Mouse (Mus musculus) midbrain, embryonic 11.5 days (tissue): ENCODE measurements at regions not wholly inside any gene's neighbourhood (a gene's known extent, or its start where the extent isn't known, plus 50 kb on each side); places are given as distances from the start of the nearest gene placed in this dataset.

ENCODE experiments used
- ATAC-seq: fragments of 200-750 bp; cut with Nextera tagmentation; 2 replicates; pipeline ENCODE4 v1.8.0; 2017; ENCODE audit warnings: moderate TSS enrichment, moderate library complexity; ENCODE audit not compliant: low FRiP score
- DNase-seq: peaks from one replicate; pipeline ENCODE4 v3.0.0; 2015; ENCODE audit warnings: low spot score; ENCODE audit errors: missing footprints
- H3K27ac ChIP-seq: fragments of 300-500 bp; sonication (generic); 2 replicates; pipeline ENCODE4 v1.5.1; 2014; ENCODE audit warnings: low read depth, low read length
- H3K27me3 ChIP-seq: fragments of 300-500 bp; sonication (generic); 2 replicates; pipeline ENCODE4 v1.6.1; 2014; ENCODE audit warnings: mild to moderate bottlenecking, low read length, moderate library complexity, mixed read lengths; ENCODE audit not compliant: control insufficient read depth, insufficient read depth
- H3K36me3 ChIP-seq: fragments of 300-500 bp; sonication (generic); 2 replicates; pipeline ENCODE4 v1.6.1; 2014; ENCODE audit warnings: mild to moderate bottlenecking, low read length, moderate library complexity, mixed read lengths; ENCODE audit not compliant: control insufficient read depth, insufficient read depth
- H3K4me1 ChIP-seq: fragments of 300-500 bp; sonication (generic); 2 replicates; pipeline ENCODE4 v1.6.1; 2014; ENCODE audit warnings: low read length; ENCODE audit not compliant: control insufficient read depth, insufficient read depth
- H3K4me2 ChIP-seq: fragments of 300-500 bp; sonication (generic); 2 replicates; pipeline ENCODE4 v1.6.1; 2014; ENCODE audit warnings: mild to moderate bottlenecking, moderate library complexity
- H3K4me3 ChIP-seq: fragments of 300-500 bp; sonication (generic); 2 replicates; pipeline ENCODE4 v1.5.1; 2014; ENCODE audit warnings: low read depth, low read length
- H3K9ac ChIP-seq: fragments of 300-500 bp; sonication (generic); 2 replicates; pipeline ENCODE4 v1.6.1; 2014; ENCODE audit warnings: low read length
- H3K9me3 ChIP-seq: fragments of 300-500 bp; sonication (generic); 2 replicates; pipeline ENCODE4 v1.6.1; 2016; ENCODE audit warnings: low read length; ENCODE audit not compliant: control insufficient read depth
- WGBS: fragments of 180-500 bp; shearing (Covaris S2); extraction: QIAGEN DNeasy Blood & Tissue Kit; methylation state at CpG from one replicate; pipeline ENCODE4 v1.1.7; 2014; 5-methylcytosine and 5-hydroxymethylcytosine counted together

GRCm38 (mm10) chr1:167163486-167163885 is 121.6 kb downstream of the Uck2 start:
- H3K4me3 ChIP-seq: no peak overlapping the region
- ATAC-seq (0 out of 2 replicates have a peak, but pooled peaks have one; percentile 16), DNase-seq (no peak)
- H3K9me3 ChIP-seq: no peaks in the 10 kb centered on the region
- no peaks in the 10 kb centered on the region for H3K4me1 ChIP-seq
- no peak overlapping the region for H3K27ac ChIP-seq
- WGBS: 39% methylated on average over 3 of the region's 3 CpGs
- no peak overlapping the region for H3K9ac ChIP-seq
- no peaks in the 10 kb centered on the region for H3K36me3 ChIP-seq
- no peak overlapping the region for H3K4me2 ChIP-seq
- H3K27me3 ChIP-seq: no peaks in the 10 kb centered on the region

GRCm38 (mm10) chr1:167162495-167162894 is 122.6 kb downstream of the Uck2 start:
- no peak overlapping the region for H3K4me2 ChIP-seq
- 85% methylated on average over 8 of the region's 8 CpGs for WGBS
- H3K36me3 ChIP-seq: no peaks in the 10 kb centered on the region
- H3K27me3 ChIP-seq: no peaks in the 10 kb centered on the region
- H3K9me3 ChIP-seq: no peaks in the 10 kb centered on the region
- no peak overlapping the region for H3K27ac ChIP-seq
- DNase-seq (no peak), ATAC-seq (no peak)
- no peak overlapping the region for H3K4me3 ChIP-seq
- no peak overlapping the region for H3K9ac ChIP-seq
- no peaks in the 10 kb centered on the region for H3K4me1 ChIP-seq

- Histone ChIP-seq H3K27ac (no peak overlapping the region), H3K4me2 (no peak overlapping the region), H3K27me3 (no peaks in the 10 kb centered on the region), H3K36me3 (no peaks in the 10 kb centered on the region), H3K9me3 (peaks cover 3% of the 10 kb centered on the region), H3K4me3 (no peak overlapping the region), H3K9ac (no peak overlapping the region), H3K4me1 (no peaks in the 10 kb centered on the region)
- ATAC-seq: peak; percentile 24; the same call in 1 of the 2 replicates
- WGBS: 82% methylated on average over 1 of the region's 1 CpGs
- DNase-seq: no peak
These were observed 125.6 kb downstream of the Uck2 start for GRCm38 (mm10) chr1:167159536-167159935.

- no peak overlapping the region for H3K27ac ChIP-seq
- no peak overlapping the region for H3K4me2 ChIP-seq
- peaks cover 6% of the 10 kb centered on the region for H3K9me3 ChIP-seq
- no peaks in the 10 kb centered on the region for H3K36me3 ChIP-seq
- ATAC-seq: no peak
- DNase-seq: no peak
- no peaks in the 10 kb centered on the region for H3K27me3 ChIP-seq
- H3K9ac ChIP-seq: no peak overlapping the region
- no peaks in the 10 kb centered on the region for H3K4me1 ChIP-seq
- 81% methylated on average over 4 of the region's 4 CpGs for WGBS
- no peak overlapping the region for H3K4me3 ChIP-seq
These were observed 132.7 kb downstream of the Uck2 start for GRCm38 (mm10) chr1:167152442-167152841.

- WGBS: 91% methylated on average over 3 of the region's 3 CpGs
- no peak for ATAC-seq
- DNase-seq: no peak
- H3K4me2 ChIP-seq: no peak overlapping the region
- no peaks in the 10 kb centered on the region for H3K9me3 ChIP-seq
- H3K27me3 ChIP-seq: no peaks in the 10 kb centered on the region
- H3K9ac ChIP-seq: no peak overlapping the region
- no peak overlapping the region for H3K27ac ChIP-seq
- no peaks in the 10 kb centered on the region for H3K36me3 ChIP-seq
- H3K4me1 ChIP-seq: no peaks in the 10 kb centered on the region
- H3K4me3 ChIP-seq: no peak overlapping the region
These were observed 140.8 kb downstream of the Uck2 start for GRCm38 (mm10) chr1:167144335-167144734.

- Histone ChIP-seq H3K4me2 (no peak overlapping the region), H3K9ac (no peak overlapping the region), H3K9me3 (no peaks in the 10 kb centered on the region; the same call in 1 of the 2 replicates), H3K27ac (no peak overlapping the region), H3K27me3 (no peaks in the 10 kb centered on the region), H3K36me3 (no peaks in the 10 kb centered on the region), H3K4me1 (no peaks in the 10 kb centered on the region), H3K4me3 (no peak overlapping the region)
- ATAC-seq: no peak
- no peak for DNase-seq
- 86% methylated on average over 4 of the region's 4 CpGs for WGBS
These were observed 141.3 kb downstream of the Uck2 start for GRCm38 (mm10) chr1:167143797-167144196.
